Mouse (Mus musculus) left cerebral cortex, postnatal 14 days (tissue): Measurements from ENCODE around the gene Myo19. TPM values are rescaled to one million over a fixed set of nuclear protein-coding genes. Genes with fewer than 3 reads are reported as not detected.
"Not testable (repeated sequence)": the region's sequence is repeated elsewhere in the genome, so short reads cannot be mapped to it uniquely, and the experiment has no call there.

Experiments
- DNase-seq, 2 experiments: peaks; one replicate each; pipeline ENCODE4 v3.0.0; 2021 to 2022; ENCODE audit warnings: low spot score in 2 of 2, mixed read lengths in 1 of 2
- intact Hi-C: fragments of 180-260 bp; cut with DNase I; formaldehyde crosslinking; loops from one replicate; pipeline ENCODE4 v1.15.1; 2025
- long read RNA-seq, 2 experiments: library from polyadenylated mRNA; stranded (forward); transcript quantifications; one replicate each; pipeline ENCODE4 v2.0.0; 2021
- total RNA-seq, 2 experiments: library from RNA; stranded (reverse); gene quantifications; 2 replicates each; pipeline ENCODE4 v1.2.3; 2021

Myo19 gene
- total RNA-seq, result 10 to 100 TPM; 12.3 to 12.8 TPM
- long read RNA-seq, experiment 1, partial matches to known transcripts, result 1 of 3 reads
- long read RNA-seq, experiment 1, other reads (novel, unspliced or antisense), result 2 of 3 reads
- long read RNA-seq, experiment 2, full-length matches to known transcripts, result 1 of 8 reads
- long read RNA-seq, experiment 2, partial matches to known transcripts, result 3 of 8 reads
- long read RNA-seq, experiment 2, other reads (novel, unspliced or antisense), result 4 of 8 reads

- DNase-seq, result peak; percentile 66 to 81
- intact Hi-C loops, result no loop called here
Measured at GRCm38 (mm10) chr11:84879772-84880464, at the start of gene Myo19, which contains the start of gene Pigw. Gene Myo19, plus strand, starts transcription at chr11:84880148. Gene Pigw, minus strand, starts transcription at chr11:84880285.

GRCm38 (mm10) chr11:84839330-84839729, 40.6 kb upstream of the Myo19 start:
- DNase-seq, result no peak
- intact Hi-C loops, result no loop called here

GRCm38 (mm10) chr11:84846741-84847474, 33.0 kb upstream of the Myo19 start:
- DNase-seq, result no peak
- intact Hi-C loops, result no loop called here

GRCm38 (mm10) chr11:84847475-84848090, 32.4 kb upstream of the Myo19 start:
- no peak for DNase-seq
- intact Hi-C loops, result no loop called here

- DNase-seq, result no peak
- intact Hi-C loops, result no loop called here
Measured at GRCm38 (mm10) chr11:84855285-84855684, 24.7 kb upstream of the Myo19 start.

- intact Hi-C loops, result loop anchor here (5.0 kb wide), 1 partner anchor 33 kb away; no protein-coding TSS in a partner anchor
- DNase-seq, result no peak
Measured at GRCm38 (mm10) chr11:84865268-84865667, 14.7 kb upstream of the Myo19 start.

GRCm38 (mm10) chr11:84867586-84867985, 12.4 kb upstream of the Myo19 start:
- intact Hi-C loops, result loop anchor here (5.0 kb wide), 1 partner anchor 35 kb away; no protein-coding TSS in a partner anchor
- no peak for DNase-seq

- intact Hi-C loops, result loop anchor here (5.0 kb wide), 1 partner anchor 37 kb away; no protein-coding TSS in a partner anchor
- DNase-seq, result no peak
Measured at GRCm38 (mm10) chr11:84868786-84869259, 11.1 kb upstream of the Myo19 start.

GRCm38 (mm10) chr11:84869537-84870232, 10.3 kb upstream of the Myo19 start:
- intact Hi-C loops, result loop anchor here (5.0 kb wide), 2 partner anchors 37 to 268 kb away; no protein-coding TSS in a partner anchor
- DNase-seq, result peak; percentile 93 to 97

GRCm38 (mm10) chr11:84870337-84871043, 9.5 kb upstream of the Myo19 start, which contains the start of gene Ggnbp2:
Gene Ggnbp2, minus strand, starts transcription at chr11:84870817.
- DNase-seq, result peak; percentile 90 to 94
- intact Hi-C loops, result loop anchor here (5.0 kb wide), 1 partner anchor 267 kb away; no protein-coding TSS in a partner anchor

- DNase-seq, result no peak
Measured at GRCm38 (mm10) chr11:84871046-84871445, 8.9 kb upstream of the Myo19 start.

GRCm38 (mm10) chr11:84871548-84872069, 8.3 kb upstream of the Myo19 start:
- intact Hi-C loops, result loop anchor here (5.0 kb wide), 1 partner anchor 266 kb away; no protein-coding TSS in a partner anchor
- no peak for DNase-seq

More at GRCm38 (mm10) chr11:84871046-84871445, 8.9 kb upstream of the Myo19 start:
- intact Hi-C loops, result loop anchor here (5.0 kb wide), 1 partner anchor 266 kb away; no protein-coding TSS in a partner anchor

- intact Hi-C loops, result loop anchor here (5.0 kb wide), 1 partner anchor 264 kb away; no protein-coding TSS in a partner anchor
- DNase-seq, result no peak
Measured at GRCm38 (mm10) chr11:84873042-84873833, 6.7 kb upstream of the Myo19 start.

- intact Hi-C loops, DNase-seq: not testable (repeated sequence)
Measured at GRCm38 (mm10) chr11:84876020-84876419, 3.9 kb upstream of the Myo19 start.

- no peak for DNase-seq
- intact Hi-C loops, result no loop called here
Measured at GRCm38 (mm10) chr11:84879007-84879771, 759 bp upstream of the Myo19 start.

- no peak for DNase-seq
- intact Hi-C loops, result no loop called here
Measured at GRCm38 (mm10) chr11:84880465-84880961, 565 bp downstream of the Myo19 start.
